Mouse (Mus musculus): ENCODE results near the gene Vsir.

- no peak for TF ChIP-seq CTCF (IDR thresholded peaks at IDR 0.05; ENCODE audit: extremely low read depth, insufficient read depth, insufficient read length, insufficient replicate concordance)
- TF ChIP-seq POLR2A (IDR thresholded peaks at IDR 0.05; ENCODE audit: low read depth, low read length), result no peak
Measured at GRCm38 (mm10) chr10:60388332-60388731, 41.7 kb downstream of the Vsir start.

Measured in spleen, adult 2 months (tissue).